Mouse (Mus musculus) gastrocnemius, adult 8-10 months (tissue): Measurements from ENCODE around the gene Rpl9. TPM values are rescaled to one million over a fixed set of nuclear protein-coding genes. Genes with fewer than 3 reads are reported as not detected.

Source experiments
- DNase-seq, 2 experiments: peaks; one replicate each; pipeline ENCODE4 v3.0.0; 2022; ENCODE audit warnings: low spot score in 2 of 2
- total RNA-seq, 4 experiments: library from RNA; stranded (reverse); gene quantifications; 2 replicates each; pipeline ENCODE4 v1.2.4; 2022

The Rpl9 gene
- total RNA-seq, 4 experiments from 2014 or later: 555 to 707 (median 597) TPM

DNA sequence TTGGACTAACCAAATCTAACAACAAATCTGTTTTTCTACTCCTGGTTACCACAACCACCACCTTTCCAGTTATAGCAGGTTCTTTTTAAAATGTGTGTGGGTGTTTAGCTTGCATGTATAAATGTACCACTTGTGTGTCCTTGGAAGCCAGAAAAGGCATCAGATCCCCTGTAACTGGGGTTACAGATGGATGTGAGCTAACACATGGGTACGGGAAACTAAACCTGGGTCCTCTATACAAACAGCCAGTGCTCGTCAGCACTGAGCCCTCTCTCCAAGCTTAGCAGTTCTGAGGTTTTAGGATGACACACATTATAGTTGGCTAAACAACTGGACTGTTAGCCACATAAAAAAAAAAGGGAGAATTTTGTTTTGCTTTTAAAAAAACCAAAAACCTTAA lies 5.5 kb downstream of the Rpl9 start:
- no peak for DNase-seq

DNA sequence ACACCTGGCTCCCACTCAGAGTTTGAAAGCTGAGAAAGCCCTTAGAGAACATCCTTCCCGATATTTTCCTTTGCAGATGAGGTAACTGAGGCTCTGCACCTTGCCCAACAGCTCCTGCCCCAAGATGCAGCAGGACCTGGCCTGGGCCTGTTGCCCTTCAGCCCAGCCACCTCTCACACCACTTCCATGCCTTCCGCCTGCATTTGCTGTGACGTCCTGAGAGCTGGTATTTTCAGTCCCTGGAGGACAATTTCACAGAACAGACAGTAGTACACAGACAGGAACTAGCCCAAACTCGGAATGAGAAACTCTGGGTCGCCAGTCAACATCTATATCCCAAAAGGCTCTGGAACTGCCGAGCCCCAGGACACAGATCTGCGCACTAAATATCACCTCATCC lies 16.5 kb downstream of the Rpl9 start:
- no peak for DNase-seq

DNA sequence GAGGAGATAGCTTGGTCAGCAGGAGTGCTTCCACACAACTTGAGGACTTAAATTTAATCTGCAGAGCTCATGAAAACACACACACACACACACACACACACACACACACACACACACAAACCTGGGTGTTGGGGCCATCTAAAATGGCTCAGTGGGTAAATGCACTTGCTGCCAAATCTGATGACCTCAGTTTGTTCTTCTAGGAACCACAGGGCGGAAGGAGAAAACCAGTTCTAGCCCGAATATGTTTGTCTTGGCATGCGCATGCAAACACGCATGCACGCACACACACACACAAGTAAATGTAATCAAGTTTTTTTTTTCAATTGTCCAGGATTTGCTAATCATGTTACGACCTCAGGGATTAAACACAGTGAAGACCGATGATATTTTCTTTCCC lies 19.7 kb downstream of the Rpl9 start:
- DNase-seq: no peak

DNA sequence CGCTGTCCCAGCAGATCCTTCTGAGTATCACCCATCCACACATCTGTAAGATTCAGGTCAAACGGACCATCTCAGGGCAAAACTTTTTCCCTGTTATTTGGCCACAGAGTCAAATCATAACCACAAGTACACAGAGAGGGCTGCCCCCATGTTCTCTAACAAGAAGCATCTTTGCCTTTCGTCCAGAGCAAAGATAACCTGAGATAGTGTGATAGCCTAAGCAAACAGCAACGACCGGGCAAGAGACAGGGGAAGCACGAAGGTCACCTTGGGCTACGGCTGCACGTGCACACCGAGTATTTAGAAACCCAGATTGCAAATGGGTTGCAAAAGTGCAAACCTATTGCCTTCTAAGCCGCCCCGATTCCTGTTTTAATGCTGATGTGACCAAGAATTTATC lies 23.4 kb downstream of the Rpl9 start:
- DNase-seq: no peak

DNA sequence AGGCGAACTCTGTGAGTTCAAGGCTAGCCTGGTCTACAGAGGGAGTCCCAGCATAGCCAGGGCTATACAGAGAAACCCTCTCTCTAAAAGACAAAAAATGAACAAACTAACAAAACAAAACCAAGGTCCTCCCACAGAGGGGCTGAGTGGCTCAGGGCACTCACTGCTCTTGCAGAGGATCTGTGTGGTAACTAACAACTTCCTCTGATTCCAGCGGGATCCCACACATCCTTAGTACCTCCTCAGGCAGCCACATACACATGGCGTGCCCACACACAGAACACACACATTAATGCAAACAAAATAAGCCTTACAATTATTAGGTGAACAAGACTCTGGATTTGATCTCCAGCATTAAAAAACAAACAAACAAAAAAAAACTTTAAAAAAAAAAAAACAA lies 33.5 kb downstream of the Rpl9 start:
- no peak for DNase-seq

DNA sequence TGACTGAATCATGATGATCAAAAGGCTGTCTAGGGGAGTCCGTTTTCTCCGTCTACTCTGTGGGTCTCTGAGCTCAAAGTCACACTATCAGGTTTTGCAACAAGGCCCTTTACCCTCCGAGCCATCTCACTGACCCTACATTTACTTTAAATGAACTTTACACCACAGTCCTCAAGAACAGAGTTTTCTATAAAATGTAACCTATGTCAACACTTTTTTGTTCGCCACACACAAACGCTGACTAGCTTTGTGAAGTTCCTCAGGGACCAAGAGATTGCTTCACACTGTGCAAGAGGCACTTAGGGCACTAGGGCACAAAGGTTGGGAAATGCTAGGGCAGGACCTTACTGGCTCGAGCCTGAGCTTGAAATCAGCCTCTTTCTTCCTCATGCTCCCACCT lies 34.4 kb downstream of the Rpl9 start:
- DNase-seq: no peak

DNA sequence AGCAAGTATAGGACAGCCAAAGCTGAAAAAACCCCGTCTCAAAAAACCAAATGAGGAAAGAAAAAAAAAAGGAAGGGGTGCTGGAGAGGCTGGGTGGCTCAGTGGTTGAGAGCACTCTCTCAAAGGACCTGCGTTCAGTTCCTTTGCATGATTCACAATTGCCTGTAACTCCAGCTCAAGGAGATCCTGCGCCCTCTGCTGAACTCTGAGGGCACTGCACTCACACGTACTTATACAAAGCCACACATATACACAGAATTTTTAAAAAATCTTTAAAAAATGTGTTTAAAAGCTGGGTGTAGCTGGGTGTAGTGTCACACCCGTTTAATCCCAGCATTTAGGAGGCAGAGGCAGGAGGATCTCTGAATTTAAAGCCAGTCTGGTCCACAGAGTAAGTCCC lies 36.3 kb downstream of the Rpl9 start:
- DNase-seq: no peak

GRCm38 (mm10) chr5:65354097-65354496 lies 37.1 kb downstream of the Rpl9 start:
- no peak for DNase-seq

- DNase-seq: no peak
Observed at GRCm38 (mm10) chr5:65350508-65350907, 40.7 kb downstream of the Rpl9 start.

DNA sequence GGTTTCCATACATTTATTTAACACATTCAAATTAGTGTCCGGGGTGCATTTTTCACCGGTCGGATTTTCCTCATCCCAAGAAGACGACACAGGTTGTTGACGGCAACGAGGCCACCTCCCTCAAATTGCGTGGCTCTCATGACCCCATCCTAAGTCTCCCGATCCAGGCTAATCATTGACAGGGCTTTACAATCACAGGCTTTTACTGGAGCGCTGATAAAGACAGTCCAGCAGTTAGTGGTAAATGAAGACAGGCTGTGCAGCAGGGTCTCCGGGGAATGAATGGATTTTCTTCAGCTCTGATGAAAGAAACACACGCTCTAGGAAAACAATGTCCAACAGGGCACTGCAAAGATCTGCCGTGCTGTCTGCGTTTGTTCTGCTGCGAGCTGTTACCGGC lies 43.1 kb downstream of the Rpl9 start, which contains the start of gene Klb:
Gene Klb, plus strand, starts transcription at position 147 of the 400 bp plus-strand sequence.
- DNase-seq: no peak

DNA sequence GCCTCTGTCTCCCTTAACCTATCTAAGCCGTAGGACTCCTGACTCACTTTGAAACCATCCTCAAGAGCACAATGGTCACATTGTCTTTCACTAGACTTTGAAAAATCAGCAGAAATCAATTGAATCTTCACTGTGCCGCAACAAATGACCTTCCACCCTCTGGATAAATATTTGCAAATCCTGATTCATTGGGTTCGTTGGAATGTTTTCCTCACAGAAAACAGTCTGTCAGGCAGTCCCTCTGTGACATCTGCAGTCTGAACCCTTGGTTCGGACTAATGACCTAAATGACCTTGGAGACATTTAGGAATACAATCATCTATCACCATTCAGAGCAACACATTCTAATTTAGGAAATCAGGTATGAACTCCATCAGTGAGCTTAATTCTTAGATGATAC lies 51.1 kb downstream of the Rpl9 start:
- DNase-seq: no peak

- no peak for DNase-seq
Observed at GRCm38 (mm10) chr5:65338394-65338793, 52.9 kb downstream of the Rpl9 start.

Other genes starting within 250 kb of the Rpl9 start
- 1 to 10 TPM in 3 of 4 experiments, under 1 TPM in 1; 0.56 to 1.4 (median 1.1) TPM for gene Wdr19, start 191.7 kb downstream of the Rpl9 start, total RNA-seq
- gene Rfc1, start 55.8 kb downstream of the Rpl9 start, total RNA-seq: 10 to 100 TPM; 23.6 to 32.0 (median 28.3) TPM
- gene Klb, start 43.1 kb downstream of the Rpl9 start, total RNA-seq: under 1 TPM in 3 of 4 experiments, not detected in 1; 0.09 to 0.16 (median 0.10) TPM
- 10 to 100 TPM; 37.2 to 39.2 (median 37.9) TPM for gene Lias, start 53 bp upstream of the Rpl9 start, total RNA-seq
- 1 to 10 TPM; 4.9 to 8.0 (median 6.1) TPM for gene Ugdh, start 44.5 kb upstream of the Rpl9 start, total RNA-seq
- gene Gm43552, start 101.4 kb upstream of the Rpl9 start, total RNA-seq: 1 to 10 TPM in 2 of 4 experiments, not detected in 2; 1.4 to 6.5 TPM
- 10 to 100 TPM; 29.1 to 34.4 (median 30.4) TPM for gene Smim14, start 145.7 kb upstream of the Rpl9 start, total RNA-seq
- 10 to 100 TPM; 47.2 to 60.8 (median 55.1) TPM for gene Ube2k, start 145.8 kb upstream of the Rpl9 start, total RNA-seq